Mouse (Mus musculus): ENCODE results near the gene Vmn2r78. TPM values are rescaled to one million over a fixed set of nuclear protein-coding genes. Genes with fewer than 3 reads are reported as not detected.

The Vmn2r78 gene
- not detected in 2 replicates for polyA plus RNA-seq (2012; rRNA removed)

GRCm38 (mm10) chr7:86914794-86915193, at the start of gene Vmn2r78:
Gene Vmn2r78, plus strand, starts transcription at chr7:86915094.

DNA sequence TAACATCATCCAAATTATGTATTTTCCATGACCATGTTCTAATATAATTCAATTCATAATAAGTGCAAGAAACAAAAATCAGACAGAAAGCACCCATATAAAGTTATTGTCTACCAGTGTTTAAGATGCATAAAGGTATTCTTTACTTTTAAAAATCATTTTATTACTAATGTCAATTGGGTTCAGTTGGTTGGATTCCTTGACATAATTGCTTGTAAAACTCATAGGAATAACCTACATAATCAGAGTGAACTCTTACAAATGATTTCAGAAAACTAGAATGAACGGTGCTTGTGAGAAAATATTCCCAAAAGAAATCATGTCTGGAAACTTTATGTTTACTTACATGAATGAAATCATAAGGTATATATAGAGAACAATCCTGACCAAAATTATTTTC, 80.9 kb downstream of the Vmn2r78 start, which contains the start of gene Vmn2r79:
Gene Vmn2r79, plus strand, starts transcription at position 301 of the 400 bp plus-strand sequence.

Other genes with a start within 250 kb of the Vmn2r78 start
- gene Olfr292, start 226.8 kb upstream of the Vmn2r78 start, polyA plus RNA-seq (2012; rRNA removed): not detected in 2 replicates
- gene Folh1, start 139.2 kb upstream of the Vmn2r78 start, polyA plus RNA-seq (2012; rRNA removed): 0.02 and 0.06 TPM in 2 replicates
- not detected in 2 replicates for gene Vmn2r77, start 120.1 kb upstream of the Vmn2r78 start, polyA plus RNA-seq (2012; rRNA removed)
- not detected in 2 replicates for gene Vmn2r79, start 81.0 kb downstream of the Vmn2r78 start, polyA plus RNA-seq (2012; rRNA removed)